Comparison of ENCODE assay signal across 18 mouse cellular contexts in genomic region chr5:88889326-88889725, GRCm38 (mm10). TPM values are rescaled to one million over a fixed set of nuclear protein-coding genes. Genes with fewer than 3 reads are reported as not detected.
A peak's percentile ranks its signal among the peaks of the same experiment; 100 is the strongest.
DNase-seq lines count a peak whose midpoint lies in the region; ATAC-seq and TF ChIP-seq lines count a peak whose summit lies in the region.
"Had no signal": no experiment of that assay in that cellular context is flagged by ENCODE, and none has a peak within 500 bp of the region (broad histone marks: within the 10 kb centered on the region; RNA-seq: fewer than 3 reads in every experiment).

No protein-coding gene starts in this region.

- H3K27me3 ChIP-seq in heart, embryonic 10.5 days (ENCODE audit: insufficient read depth, poor library complexity, severe bottlenecking) = peaks cover 9% of the 10 kb centered on the region; the same call in 1 of the 2 replicates
- peaks cover 4% of the 10 kb centered on the region for H3K27me3 ChIP-seq in midbrain, embryonic 16.5 days (ENCODE audit: control insufficient read depth, insufficient read depth, low read depth, low read length)
- H3K27me3 ChIP-seq: forebrain, embryonic 15.5 days; stomach, embryonic 15.5 days had no signal

- H3K27ac ChIP-seq in heart, embryonic 10.5 days = no peak overlapping the region
- peak overlapping the region; percentile 92 for H3K27ac ChIP-seq in layer of hippocampus, adult 2 months
- H3K27ac ChIP-seq in midbrain, embryonic 16.5 days (ENCODE audit: low read length) = no peak overlapping the region
- H3K27ac ChIP-seq: embryonic facial prominence, embryonic 12.5 days; forebrain, embryonic 15.5 days; liver, embryonic 13.5 days; neural tube, embryonic 12.5 days; stomach, embryonic 15.5 days had no signal

- peak; percentile 68 for TF ChIP-seq CTCF in layer of hippocampus, adult 2 months (conservative IDR thresholded peaks at IDR 0.05)
- TF ChIP-seq CTCF in brain, embryonic 14.5 days (IDR thresholded peaks at IDR 0.05; ENCODE audit: borderline replicate concordance, extremely low read depth, insufficient read depth, insufficient read length) = peak; percentile 16; the same call in 1 of the 2 replicates

- WGBS in heart, embryonic 10.5 days = 19% methylated on average over 4 of the region's 4 CpGs
- 17% methylated on average over 4 of the region's 4 CpGs for WGBS in midbrain, embryonic 16.5 days

- H3K4me1 ChIP-seq in heart, embryonic 10.5 days = peaks cover 17% of the 10 kb centered on the region; the same call in 1 of the 2 replicates
- H3K4me1 ChIP-seq in midbrain, embryonic 16.5 days (ENCODE audit: control insufficient read depth, insufficient read depth, low read length) = peaks cover 9% of the 10 kb centered on the region

- no peak overlapping the region for H3K4me3 ChIP-seq in heart, embryonic 10.5 days
- H3K4me3 ChIP-seq in layer of hippocampus, adult 2 months = peak overlapping the region; percentile 72
- no peak overlapping the region for H3K4me3 ChIP-seq in midbrain, embryonic 16.5 days (ENCODE audit: low read depth, low read length)
- H3K4me3 ChIP-seq: embryonic facial prominence, embryonic 12.5 days; forebrain, embryonic 15.5 days; liver, embryonic 13.5 days; neural tube, embryonic 12.5 days; stomach, embryonic 15.5 days had no signal

- no peak for TF ChIP-seq POLR2A in brain, embryonic 14.5 days (IDR thresholded peaks at IDR 0.05; ENCODE audit: borderline replicate concordance, extremely low read depth, insufficient read depth, insufficient read length, poor library complexity, severe bottlenecking)

- no peak for ATAC-seq in midbrain, embryonic 16.5 days
- ATAC-seq: CD4-positive, CD25-positive, alpha-beta regulatory T cell, adult 4 months; forebrain, embryonic 15.5 days; inflammation-experienced regulatory T-cells, adult 6 months had no signal

- DNase-seq in heart, adult 11 months = peak; percentile 80
- no peak for DNase-seq in heart, embryonic 10.5 days (ENCODE audit: low spot score)
- DNase-seq in layer of hippocampus, adult 2 months (ENCODE audit: low spot score in 2 of 2) = no peak
- no peak for DNase-seq in layer of hippocampus, postnatal 25 days (ENCODE audit: extremely low spot score in 1 of 2, low spot score in 1 of 2)
- DNase-seq in brain, embryonic 14.5 days (ENCODE audit: low read depth) = peak; percentile 41
- no peak for DNase-seq in spleen, postnatal 36 days (ENCODE audit: low spot score in 2 of 2)
- no peak for DNase-seq in T-cell, adult 2 months (ENCODE audit: low spot score)
- DNase-seq: adrenal gland, adult 8-10 months; cerebellum, adult 11-12 months; liver, embryonic 13.5 days; thymus, postnatal 4 days had no signal

- H3K9ac ChIP-seq in midbrain, embryonic 16.5 days (ENCODE audit: low read depth, low read length) = no peak overlapping the region
- H3K9ac ChIP-seq: embryonic facial prominence, embryonic 12.5 days; forebrain, embryonic 15.5 days; liver, embryonic 13.5 days; neural tube, embryonic 12.5 days; stomach, embryonic 15.5 days had no signal

- no peaks in the 10 kb centered on the region for H3K36me3 ChIP-seq in heart, embryonic 10.5 days
- no peaks in the 10 kb centered on the region for H3K36me3 ChIP-seq in midbrain, embryonic 16.5 days (ENCODE audit: control insufficient read depth, insufficient read depth, low read length)
- H3K36me3 ChIP-seq: embryonic facial prominence, embryonic 12.5 days; forebrain, embryonic 15.5 days; liver, embryonic 13.5 days; neural tube, embryonic 12.5 days; stomach, embryonic 15.5 days had no signal

- peak overlapping the region; percentile 17; the same call in 1 of the 2 replicates for H3K4me2 ChIP-seq in midbrain, embryonic 16.5 days (ENCODE audit: low read length)
- H3K4me2 ChIP-seq: embryonic facial prominence, embryonic 12.5 days; forebrain, embryonic 15.5 days; liver, embryonic 13.5 days; neural tube, embryonic 12.5 days had no signal

- no peaks in the 10 kb centered on the region for H3K9me3 ChIP-seq in heart, embryonic 10.5 days
- H3K9me3 ChIP-seq in midbrain, embryonic 16.5 days (replicated peaks; ENCODE audit: control insufficient read depth, low read length, poor library complexity, severe bottlenecking) = no peaks in the 10 kb centered on the region
- H3K9me3 ChIP-seq: embryonic facial prominence, embryonic 12.5 days; forebrain, embryonic 15.5 days; liver, embryonic 13.5 days; neural tube, embryonic 12.5 days; stomach, embryonic 15.5 days had no signal

RNA-seq across cellular contexts. Expression of gene Slc4a4, which starts 2.7 kb away (rescaled TPM):
- 2.2 and 3.0 TPM in 2 replicates for polyA plus RNA-seq in heart, embryonic 10.5 days (2016; fragmentation: Nextera tagmentation; extraction: Ambion mirVana)
- 100 to 1,000 TPM; 154 to 161 TPM for total RNA-seq in layer of hippocampus, adult 2 months (2021)
- 100 to 1,000 TPM; 139 to 170 TPM for total RNA-seq in layer of hippocampus, postnatal 25 days (2021)
- 2.5 and 6.3 TPM in 2 replicates for polyA plus RNA-seq in brain, embryonic 14.5 days (2012; rRNA removed)
- 5.7 and 8.3 TPM in 2 replicates for polyA plus RNA-seq in midbrain, embryonic 16.5 days (2015; fragmentation: Nextera tagmentation; extraction: Ambion mirVana)
- polyA plus RNA-seq: CD4-positive, CD25-positive, alpha-beta regulatory T cell, adult 4 months had no signal

Comparison
In these comparisons a context has a peak if more than half of its experiments do, and no peak if none do; other contexts are left out.
1. DNase-seq: peak in heart, adult 11 months (single experiment) and brain, embryonic 14.5 days (single experiment); none in heart, embryonic 10.5 days (single experiment), layer of hippocampus, adult 2 months (0 of 2), layer of hippocampus, postnatal 25 days (0 of 2), spleen, postnatal 36 days (0 of 2) and T-cell, adult 2 months (single experiment).